Mouse (Mus musculus) heart, embryonic 16.5 days (tissue): ENCODE measurements around the gene Prdm11. TPM values are rescaled to one million over a fixed set of nuclear protein-coding genes. Genes with fewer than 3 reads are reported as not detected.

Experiments
- ATAC-seq: fragments of 200-750 bp; cut with Nextera tagmentation; replicated peaks from 2 replicates; pipeline ENCODE4 v1.8.0; 2017; ENCODE audit warnings: moderate number of reproducible peaks; ENCODE audit not compliant: insufficient read depth, low FRiP score; ENCODE audit errors: extremely low read depth
- H3K27ac ChIP-seq: fragments of 300-500 bp; sonication (generic); 2 replicates; pipeline ENCODE4 v1.5.1; 2014; ENCODE audit warnings: mild to moderate bottlenecking, low read length, control low read depth, moderate library complexity
- H3K27me3 ChIP-seq: fragments of 300-500 bp; sonication (generic); 2 replicates; pipeline ENCODE4 v1.6.1; 2014; ENCODE audit warnings: low read length, mixed read lengths; ENCODE audit not compliant: control insufficient read depth, insufficient read depth
- H3K36me3 ChIP-seq: fragments of 300-500 bp; sonication (generic); 2 replicates; pipeline ENCODE4 v1.6.1; 2014; ENCODE audit not compliant: control insufficient read depth, insufficient read depth
- H3K4me1 ChIP-seq: fragments of 300-500 bp; sonication (generic); 2 replicates; pipeline ENCODE4 v1.6.1; 2014; ENCODE audit warnings: low read length, mixed read lengths; ENCODE audit not compliant: control insufficient read depth, insufficient read depth
- H3K4me2 ChIP-seq: fragments of 300-500 bp; sonication (generic); 2 replicates; pipeline ENCODE4 v1.6.1; 2014; ENCODE audit warnings: low read depth, mild to moderate bottlenecking, control low read depth, low read length
- H3K4me3 ChIP-seq: fragments of 300-500 bp; sonication (generic); 2 replicates; pipeline ENCODE4 v1.5.1; 2014; ENCODE audit warnings: mild to moderate bottlenecking, control low read depth, low read length
- H3K9ac ChIP-seq: fragments of 300-500 bp; sonication (generic); 2 replicates; pipeline ENCODE4 v1.6.1; 2014; ENCODE audit warnings: low read length, control low read depth
- H3K9me3 ChIP-seq: fragments of 300-500 bp; sonication (generic); replicated peaks from 2 replicates; pipeline ENCODE4 v1.6.1; 2016; ENCODE audit warnings: low read length; ENCODE audit not compliant: control insufficient read depth
- WGBS: fragments of 180-500 bp; shearing (Covaris S2); extraction: QIAGEN DNeasy Blood & Tissue Kit; methylation state at CpG from one replicate; pipeline ENCODE4 v1.1.7; 2014; 5-methylcytosine and 5-hydroxymethylcytosine counted together
- polyA plus RNA-seq: library from polyadenylated mRNA; unstranded; fragments of >200 nt; fragmentation: Nextera tagmentation; extraction: Ambion mirVana; gene quantifications from 2 replicates; pipeline ENCODE4 v1.2.1, GENCODE M21; 2015

Gene Prdm11
- polyA plus RNA-seq, 1 experiment from 2014 or later: 3.7 TPM

DNA sequence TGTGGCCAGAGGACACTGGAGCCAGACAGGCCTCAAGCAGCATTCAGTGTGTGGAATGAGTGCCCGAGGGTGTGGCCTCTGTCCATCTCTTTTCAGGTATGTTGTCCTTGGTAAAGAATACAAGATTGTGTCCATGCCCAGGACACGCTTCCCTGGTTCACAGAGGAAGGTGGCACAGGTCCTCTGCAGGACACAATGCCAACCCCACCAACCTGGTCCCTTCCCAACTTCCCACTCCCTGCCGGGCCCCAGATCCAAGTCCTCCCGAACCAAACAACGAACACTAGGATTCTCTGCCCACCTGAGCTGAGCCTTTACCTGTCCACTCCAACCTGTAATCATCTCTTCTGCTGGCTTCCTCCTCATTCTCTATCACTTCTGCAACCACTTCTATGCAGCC is 6.3 kb downstream of the Prdm11 start:
- ATAC-seq: no peak
- no peaks in the 10 kb centered on the region for H3K9me3 ChIP-seq
- H3K27me3 ChIP-seq: no peaks in the 10 kb centered on the region
- H3K27ac ChIP-seq: peak overlapping the region; percentile 44
- peaks cover 68% of the 10 kb centered on the region for H3K4me1 ChIP-seq
- no peaks in the 10 kb centered on the region for H3K36me3 ChIP-seq
- no peak overlapping the region for H3K9ac ChIP-seq
- 87% methylated on average over 5 of the region's 5 CpGs for WGBS
- H3K4me2 ChIP-seq: no peak overlapping the region
- no peak overlapping the region for H3K4me3 ChIP-seq

DNA sequence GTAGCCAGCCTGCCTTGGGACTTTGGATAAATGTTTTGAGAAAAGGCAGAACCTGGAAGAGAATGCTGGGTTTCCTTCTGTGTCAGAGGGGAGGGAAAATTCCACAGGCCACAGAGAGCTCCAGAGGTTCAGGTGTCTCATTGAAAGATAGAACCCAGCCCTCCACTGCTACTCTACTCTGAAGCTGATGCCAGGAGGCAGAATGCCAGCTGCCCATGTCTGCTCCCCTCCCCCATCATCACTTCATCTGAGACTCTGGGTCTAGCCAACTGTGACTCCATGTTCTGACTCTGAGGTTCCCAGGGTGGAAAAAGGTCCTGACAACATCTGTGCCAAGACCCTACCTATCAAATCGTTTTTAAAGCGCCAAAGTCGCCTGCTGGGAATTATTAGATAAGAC is 6.9 kb downstream of the Prdm11 start:
- 39% methylated on average over 3 of the region's 3 CpGs for WGBS
- Histone ChIP-seq H3K9ac (no peak overlapping the region), H3K4me2 (no peak overlapping the region), H3K36me3 (no peaks in the 10 kb centered on the region), H3K27ac (peak overlapping the region; percentile 44; the same call in 1 of the 2 replicates), H3K4me3 (no peak overlapping the region), H3K27me3 (no peaks in the 10 kb centered on the region), H3K9me3 (no peaks in the 10 kb centered on the region), H3K4me1 (peaks cover 63% of the 10 kb centered on the region)
- peak; percentile 24; the same call in 1 of the 2 replicates for ATAC-seq

DNA sequence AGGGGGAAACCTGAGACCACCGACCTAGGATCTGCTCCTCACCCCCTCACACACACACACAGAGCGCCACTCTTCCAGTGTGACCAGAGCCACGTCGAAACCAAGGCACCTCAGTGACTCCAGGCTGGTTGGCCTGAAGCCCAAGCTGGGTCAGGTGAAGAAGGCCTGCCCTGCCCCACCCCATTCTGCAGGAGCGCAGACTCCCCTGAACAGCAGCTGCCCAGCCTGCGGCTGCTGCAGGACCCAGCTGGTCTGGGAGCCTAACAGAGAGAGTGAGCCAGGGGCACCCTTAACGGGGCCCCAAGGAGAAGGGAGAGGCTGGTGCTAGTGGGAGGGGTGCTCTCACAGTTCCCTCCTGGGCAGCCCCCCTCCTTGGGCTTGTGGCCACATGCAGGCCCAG is 10.3 kb downstream of the Prdm11 start:
- peaks cover 63% of the 10 kb centered on the region for H3K4me1 ChIP-seq
- H3K27me3 ChIP-seq: no peaks in the 10 kb centered on the region
- no peaks in the 10 kb centered on the region for H3K9me3 ChIP-seq
- H3K4me3 ChIP-seq: no peak overlapping the region
- peak overlapping the region; percentile 54 for H3K9ac ChIP-seq
- 33% methylated on average over 7 of the region's 7 CpGs for WGBS
- peak overlapping the region; percentile 6; the same call in 1 of the 2 replicates for H3K27ac ChIP-seq
- H3K4me2 ChIP-seq: no peak overlapping the region
- ATAC-seq: peak; percentile 57
- no peaks in the 10 kb centered on the region for H3K36me3 ChIP-seq

DNA sequence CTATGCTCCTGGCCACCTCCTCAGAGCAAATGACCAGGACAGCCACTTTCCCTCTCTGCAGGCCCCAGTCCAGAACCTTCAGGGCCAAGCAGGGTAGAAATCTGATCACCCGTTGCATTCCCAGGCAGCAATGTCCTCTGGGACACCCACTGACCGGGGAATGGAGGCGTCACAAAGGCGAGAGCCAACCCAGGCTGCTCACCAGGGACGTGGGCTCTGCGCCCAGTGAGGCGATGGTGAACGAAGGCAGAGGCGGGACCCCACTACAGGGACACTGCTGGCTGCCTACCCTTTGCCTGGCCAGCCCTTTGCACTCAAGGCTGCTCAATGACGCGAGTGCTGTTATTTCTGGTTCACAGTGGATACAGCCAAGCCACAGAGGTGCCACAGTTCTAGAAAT is 13.3 kb downstream of the Prdm11 start:
- 41% methylated on average over 11 of the region's 11 CpGs for WGBS
- Histone ChIP-seq H3K4me1 (peaks cover 78% of the 10 kb centered on the region), H3K27me3 (no peaks in the 10 kb centered on the region), H3K36me3 (no peaks in the 10 kb centered on the region), H3K4me2 (no peak overlapping the region), H3K9ac (no peak overlapping the region), H3K9me3 (no peaks in the 10 kb centered on the region), H3K4me3 (no peak overlapping the region), H3K27ac (peak overlapping the region; percentile 68)
- peak; percentile 23; the same call in 1 of the 2 replicates for ATAC-seq

DNA sequence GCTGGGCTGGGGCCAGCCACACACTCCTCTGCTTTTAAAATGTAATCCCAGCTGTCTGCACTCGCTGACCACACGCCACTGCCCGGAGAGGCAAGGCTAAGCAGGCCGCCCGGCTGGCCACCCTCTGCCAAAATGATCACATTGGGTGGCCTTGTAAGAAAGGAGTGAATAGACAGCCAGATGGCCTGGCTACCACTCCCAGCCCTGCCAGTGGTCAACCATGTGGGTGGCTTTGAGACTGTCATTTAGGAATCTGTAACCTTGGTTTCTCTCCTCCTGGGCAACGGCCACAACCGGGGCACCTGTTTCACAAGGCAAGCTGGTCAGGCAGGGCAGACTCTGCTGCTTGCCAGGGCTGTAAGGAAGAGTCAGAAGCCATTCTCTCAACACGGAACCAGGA is 13.9 kb downstream of the Prdm11 start:
- Histone ChIP-seq H3K27ac (peak overlapping the region; percentile 68), H3K27me3 (no peaks in the 10 kb centered on the region), H3K9ac (no peak overlapping the region; the same call in 1 of the 2 replicates), H3K4me2 (no peak overlapping the region), H3K36me3 (no peaks in the 10 kb centered on the region), H3K4me1 (peaks cover 82% of the 10 kb centered on the region), H3K9me3 (no peaks in the 10 kb centered on the region), H3K4me3 (no peak overlapping the region)
- WGBS: 67% methylated on average over 8 of the region's 8 CpGs
- ATAC-seq: no peak

DNA sequence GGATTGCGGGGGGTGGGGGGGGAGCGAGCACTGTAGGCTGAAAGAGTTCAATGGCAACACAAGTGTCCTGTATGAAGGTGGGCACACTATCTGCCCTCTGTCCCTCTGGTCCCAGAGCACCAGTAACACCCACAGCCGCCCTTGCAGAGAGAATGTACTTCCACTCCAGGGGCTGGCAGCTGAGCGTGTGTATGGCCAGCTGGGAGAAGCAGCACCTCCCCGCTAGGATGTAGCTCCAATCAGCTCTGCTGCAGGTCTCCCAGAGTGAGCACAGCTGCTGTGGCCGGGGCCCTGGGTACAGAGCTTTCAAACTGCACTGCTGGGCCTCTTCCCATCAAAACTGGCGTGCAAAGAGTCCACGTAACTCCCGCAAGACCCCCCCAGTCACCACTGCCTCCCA is 14.9 kb downstream of the Prdm11 start:
- H3K4me3 ChIP-seq: no peak overlapping the region
- no peak overlapping the region for H3K4me2 ChIP-seq
- ATAC-seq: peak; percentile 21; the same call in 1 of the 2 replicates
- H3K9ac ChIP-seq: peak overlapping the region; percentile 18
- H3K27me3 ChIP-seq: no peaks in the 10 kb centered on the region
- no peaks in the 10 kb centered on the region for H3K9me3 ChIP-seq
- H3K4me1 ChIP-seq: peaks cover 77% of the 10 kb centered on the region
- no peaks in the 10 kb centered on the region for H3K36me3 ChIP-seq
- peak overlapping the region; percentile 69 for H3K27ac ChIP-seq
- WGBS: 51% methylated on average over 9 of the region's 9 CpGs

DNA sequence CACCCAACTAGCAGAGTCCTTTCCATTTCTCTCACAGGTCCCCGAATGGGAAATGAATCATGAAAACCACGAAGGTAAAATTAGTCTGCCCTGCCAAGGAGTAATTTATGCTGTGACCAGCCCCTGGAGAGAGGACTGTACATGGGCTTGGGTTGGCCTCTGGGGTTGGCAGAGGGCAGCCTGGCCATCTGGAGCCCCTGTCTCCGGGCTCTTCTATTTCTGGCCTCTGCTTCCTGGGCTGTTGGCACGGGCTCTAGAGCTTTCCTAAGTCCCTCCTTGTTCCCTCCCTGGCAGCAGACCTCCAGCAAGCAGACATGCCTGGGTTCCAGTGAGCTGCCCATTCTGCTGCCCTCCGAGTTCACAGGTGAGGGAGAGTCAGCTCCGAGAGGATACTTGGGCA is 15.9 kb downstream of the Prdm11 start:
- Histone ChIP-seq H3K27ac (peak overlapping the region; percentile 69), H3K4me1 (peaks cover 68% of the 10 kb centered on the region), H3K9me3 (no peaks in the 10 kb centered on the region), H3K9ac (0 out of 2 replicates have a peak overlapping the region, but pooled peaks have one; percentile 6), H3K27me3 (no peaks in the 10 kb centered on the region), H3K36me3 (no peaks in the 10 kb centered on the region), H3K4me3 (no peak overlapping the region), H3K4me2 (peak overlapping the region; percentile 29; the same call in 1 of the 2 replicates)
- peak; percentile 38 for ATAC-seq
- 45% methylated on average over 6 of the region's 6 CpGs for WGBS

DNA sequence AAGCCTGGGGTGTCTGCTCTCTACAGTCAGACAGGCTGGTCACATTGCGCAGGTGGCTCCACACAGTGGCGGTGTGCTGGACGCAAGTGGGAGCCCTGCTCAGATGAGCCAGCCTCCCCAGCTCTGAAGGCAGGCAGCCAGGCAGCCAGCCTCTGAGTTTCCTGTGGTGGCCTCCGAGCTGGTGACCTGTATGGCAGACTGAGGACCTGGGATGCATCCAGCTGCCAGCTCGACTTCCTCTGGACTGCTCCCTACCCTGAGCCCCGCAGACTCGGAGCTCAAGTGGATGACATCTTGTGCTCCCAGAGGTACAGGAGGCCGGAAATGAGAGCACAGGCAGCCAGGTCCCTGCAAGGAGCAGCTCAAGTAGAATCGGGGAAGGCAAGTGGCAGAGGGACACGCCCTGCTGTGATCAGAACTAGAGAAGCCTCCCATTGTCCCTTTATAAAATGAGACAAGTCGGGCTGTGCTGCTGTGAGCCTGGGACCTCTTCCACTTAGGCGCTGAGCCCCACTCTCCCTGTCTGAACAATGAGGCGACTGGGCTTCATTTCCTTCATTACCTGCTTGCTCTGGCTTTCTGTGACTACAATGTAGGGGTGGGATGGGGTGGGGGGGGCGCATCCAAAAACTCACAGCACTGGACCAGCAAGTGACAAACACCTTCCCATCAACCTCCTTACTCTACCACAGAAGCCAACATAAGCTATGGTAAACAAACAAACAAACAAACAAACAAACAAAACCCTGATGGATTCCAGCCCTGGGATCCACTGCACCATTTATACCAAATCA is 16.5 kb downstream of the Prdm11 start:
- Histone ChIP-seq H3K27me3 (no peaks in the 10 kb centered on the region), H3K4me2 (peak overlapping the region; percentile 29), H3K36me3 (no peaks in the 10 kb centered on the region), H3K4me3 (no peak overlapping the region), H3K9me3 (no peaks in the 10 kb centered on the region), H3K27ac (peak overlapping the region; percentile 69), H3K9ac (peak overlapping the region; percentile 15; the same call in 1 of the 2 replicates), H3K4me1 (peaks cover 63% of the 10 kb centered on the region)
- WGBS: 32% methylated on average over 14 of the region's 14 CpGs
- ATAC-seq: peak; percentile 57

DNA sequence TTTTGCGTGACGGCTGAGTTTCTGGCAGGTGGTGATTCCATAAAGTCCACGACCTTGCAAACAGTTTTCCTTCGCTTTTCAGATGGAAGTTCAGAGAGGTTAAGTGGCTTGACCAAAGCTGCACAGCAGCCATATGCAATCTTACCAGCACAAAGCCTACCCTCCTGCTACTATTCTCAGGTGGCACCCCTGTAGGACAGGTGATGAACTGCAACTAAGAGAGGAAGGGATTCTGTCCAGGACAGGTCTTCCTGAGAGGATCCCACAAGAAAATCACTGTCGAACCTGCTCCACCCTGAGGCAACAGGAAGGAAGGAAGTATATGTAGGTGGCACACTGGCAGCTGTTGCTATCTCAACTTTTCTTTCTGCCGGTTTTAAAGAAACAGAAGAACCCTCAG is 17.1 kb downstream of the Prdm11 start:
- ATAC-seq: no peak
- H3K27me3 ChIP-seq: no peaks in the 10 kb centered on the region
- H3K9me3 ChIP-seq: no peaks in the 10 kb centered on the region
- peak overlapping the region; percentile 29; the same call in 1 of the 2 replicates for H3K4me2 ChIP-seq
- H3K36me3 ChIP-seq: no peaks in the 10 kb centered on the region
- H3K4me1 ChIP-seq: peaks cover 63% of the 10 kb centered on the region
- H3K9ac ChIP-seq: 0 out of 2 replicates have a peak overlapping the region, but pooled peaks have one; percentile 16
- 55% methylated on average over 6 of the region's 6 CpGs for WGBS
- no peak overlapping the region for H3K4me3 ChIP-seq
- H3K27ac ChIP-seq: peak overlapping the region; percentile 69
